Mouse (Mus musculus) thymus, adult 2 months (tissue): ENCODE measurements around the gene Krt14. TPM values are rescaled to one million over a fixed set of nuclear protein-coding genes. Genes with fewer than 3 reads are reported as not detected.

Source experiments
- DNase-seq: peaks from one replicate; pipeline ENCODE4 v3.0.0; 2021
- H3K27ac ChIP-seq: fragments of 200-500 bp; 2 replicates; pipeline ENCODE4 v1.5.1; 2012; ENCODE audit warnings: low read length, control low read depth; ENCODE audit not compliant: control insufficient read depth, insufficient read depth
- H3K27me3 ChIP-seq: fragments of 200-500 bp; 2 replicates; pipeline ENCODE4 v1.6.1; 2012; ENCODE audit warnings: mild to moderate bottlenecking, low read length, moderate library complexity, mixed read lengths; ENCODE audit not compliant: control insufficient read depth, insufficient read depth
- H3K36me3 ChIP-seq: fragments of 200-500 bp; 2 replicates; pipeline ENCODE4 v1.6.1; 2012; ENCODE audit warnings: mild to moderate bottlenecking, low read length, moderate library complexity; ENCODE audit not compliant: control insufficient read depth, insufficient read depth
- H3K4me1 ChIP-seq: fragments of 200-500 bp; replicated peaks from 2 replicates; pipeline ENCODE4 v1.6.1; 2012; ENCODE audit warnings: low read length; ENCODE audit not compliant: control insufficient read depth, insufficient read depth
- H3K4me3 ChIP-seq: fragments of 200-500 bp; 2 replicates; pipeline ENCODE4 v1.5.1; 2012; ENCODE audit warnings: mild to moderate bottlenecking, low read length, control low read depth, moderate library complexity; ENCODE audit not compliant: control insufficient read depth, insufficient read depth
- CTCF ChIP-seq: fragments of 200-500 bp; IDR thresholded peaks from 2 replicates; pipeline ENCODE4 v1.5.1; 2012; ENCODE audit warnings: mild to moderate bottlenecking, control low read depth, low read length, moderate library complexity, borderline replicate concordance; ENCODE audit not compliant: control insufficient read depth, poor library complexity, insufficient read depth; ENCODE audit errors: extremely low read depth
- POLR2A ChIP-seq: fragments of 200-500 bp; IDR thresholded peaks from 2 replicates; pipeline ENCODE4 v1.6.1; 2012; ENCODE audit warnings: mild to moderate bottlenecking, low read length, control low read depth, moderate library complexity; ENCODE audit not compliant: control insufficient read depth, poor library complexity, insufficient read depth; ENCODE audit errors: extremely low read depth
- WGBS: fragments of 180-500 bp; shearing (Covaris S2); methylation state at CpG from one replicate; pipeline ENCODE4 v1.1.7; 2018; 5-methylcytosine and 5-hydroxymethylcytosine counted together
- polyA plus RNA-seq: library from polyadenylated mRNA; depleted of rRNA; stranded (reverse); fragments of >200 nt; gene quantifications from 2 replicates; pipeline ENCODE4 v1.2.3, GENCODE M21; 2012; rRNA removed

Gene Krt14
- polyA plus RNA-seq, 1 experiment: 80.7 TPM

DNA sequence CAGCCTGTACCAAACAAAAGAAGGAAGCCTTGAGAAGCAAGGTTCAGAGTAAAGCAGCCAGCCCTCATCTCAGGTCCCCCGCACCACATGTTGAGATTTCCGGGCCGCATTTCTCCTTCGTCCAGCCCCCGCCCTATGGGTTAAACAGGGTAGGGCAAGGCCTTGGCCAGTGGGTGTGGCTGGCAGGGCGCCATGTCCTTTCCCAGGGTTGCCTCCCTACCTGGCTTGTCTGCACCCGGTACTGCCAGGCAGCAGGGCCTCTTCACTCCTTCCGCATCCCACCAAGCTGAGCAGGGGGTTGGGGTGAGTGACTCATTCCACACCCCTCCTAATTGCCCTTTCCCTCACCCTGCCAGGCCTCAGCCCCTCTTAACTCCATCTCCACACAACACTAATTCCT, 39.3 kb downstream of the Krt14 start:
- WGBS: 81% methylated on average over 8 of the region's 8 CpGs
- H3K27me3 ChIP-seq: no peaks in the 10 kb centered on the region
- H3K36me3 ChIP-seq: no peaks in the 10 kb centered on the region
- no peak for TF ChIP-seq CTCF
- no peak for TF ChIP-seq POLR2A
- H3K4me3 ChIP-seq: no peak overlapping the region
- no peaks in the 10 kb centered on the region for H3K4me1 ChIP-seq
- H3K27ac ChIP-seq: no peak overlapping the region
- no peak for DNase-seq

DNA sequence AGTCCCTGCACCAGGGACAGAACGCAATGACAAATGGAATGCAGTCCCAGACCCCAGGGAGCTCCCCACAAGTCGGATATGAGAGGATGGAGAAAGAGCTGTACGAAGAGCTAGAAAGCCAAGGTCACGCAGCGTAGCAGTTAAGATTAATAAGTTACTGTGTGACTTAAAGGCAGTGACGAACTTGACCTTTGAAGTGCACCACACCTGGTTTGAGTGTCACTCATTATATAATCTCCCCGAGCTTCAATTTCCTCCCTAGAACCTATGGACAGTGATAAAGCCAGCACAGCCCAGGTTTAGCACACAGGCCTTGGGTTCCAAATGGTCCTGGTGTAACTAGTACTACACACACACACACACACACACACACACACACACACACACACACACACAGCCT, 43.0 kb downstream of the Krt14 start:
- H3K4me3 ChIP-seq: no peak overlapping the region
- H3K27me3 ChIP-seq: no peaks in the 10 kb centered on the region
- 69% methylated on average over 7 of the region's 7 CpGs for WGBS
- no peaks in the 10 kb centered on the region for H3K36me3 ChIP-seq
- no peak for DNase-seq
- H3K4me1 ChIP-seq: no peaks in the 10 kb centered on the region
- no peak for TF ChIP-seq CTCF
- no peak for TF ChIP-seq POLR2A
- H3K27ac ChIP-seq: no peak overlapping the region

DNA sequence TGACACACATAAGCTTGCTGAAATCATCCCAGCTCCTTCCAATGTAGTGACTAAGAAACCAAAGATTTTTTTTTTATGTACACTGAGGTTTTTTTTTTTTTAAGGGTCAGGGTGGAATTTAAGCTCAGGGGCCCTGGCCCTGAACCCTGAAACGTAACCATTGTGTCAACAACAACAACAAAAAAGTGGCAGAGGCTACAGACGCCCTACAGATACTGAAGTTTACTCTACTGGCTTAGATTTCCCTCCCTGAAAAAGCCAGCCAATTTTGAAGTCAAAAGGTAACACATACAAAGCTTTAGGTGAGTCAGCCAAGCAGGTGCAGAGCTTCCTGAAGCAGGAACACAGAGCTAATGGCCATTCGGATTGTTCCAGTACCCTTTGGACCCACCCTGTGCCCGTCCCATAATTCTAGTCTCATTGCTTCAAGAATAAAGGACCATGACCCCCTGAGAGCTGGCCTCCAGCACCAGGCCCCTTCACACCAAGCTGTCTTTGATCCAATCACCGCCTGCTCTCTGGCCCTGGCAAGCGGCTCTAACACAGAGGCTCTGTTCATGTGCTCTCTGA, 49.4 kb downstream of the Krt14 start:
- no peaks in the 10 kb centered on the region for H3K36me3 ChIP-seq
- H3K27me3 ChIP-seq: no peaks in the 10 kb centered on the region
- H3K4me3 ChIP-seq: no peak overlapping the region
- 82% methylated on average over 6 of the region's 6 CpGs for WGBS
- TF ChIP-seq CTCF (no peak), POLR2A (no peak)
- H3K4me1 ChIP-seq: no peaks in the 10 kb centered on the region
- no peak for DNase-seq
- no peak overlapping the region for H3K27ac ChIP-seq

DNA sequence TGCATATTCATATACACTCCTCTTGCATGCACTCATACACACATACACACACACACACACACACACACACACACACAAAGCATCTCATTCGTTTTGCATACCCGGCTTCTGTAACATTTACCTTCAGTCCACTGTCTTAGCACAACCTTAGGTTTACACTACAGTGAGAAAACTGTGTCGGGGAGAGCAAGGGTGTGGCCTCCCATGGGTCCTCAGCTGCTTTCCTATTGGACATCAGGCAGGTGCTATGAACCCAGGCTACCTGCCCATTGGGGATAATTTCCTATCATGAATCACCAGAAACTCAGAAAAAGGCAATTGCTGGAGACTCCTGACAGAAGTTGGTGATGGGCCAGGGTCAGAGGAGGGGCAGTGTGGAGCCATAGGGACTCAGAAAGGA, 50.0 kb downstream of the Krt14 start:
- no peak for DNase-seq
- H3K27ac ChIP-seq: no peak overlapping the region
- H3K4me1 ChIP-seq: no peaks in the 10 kb centered on the region
- no peak overlapping the region for H3K4me3 ChIP-seq
- no peaks in the 10 kb centered on the region for H3K36me3 ChIP-seq
- H3K27me3 ChIP-seq: no peaks in the 10 kb centered on the region
- TF ChIP-seq POLR2A: no peak
- TF ChIP-seq CTCF: no peak
- WGBS: 87% methylated on average over 3 of the region's 3 CpGs

DNA sequence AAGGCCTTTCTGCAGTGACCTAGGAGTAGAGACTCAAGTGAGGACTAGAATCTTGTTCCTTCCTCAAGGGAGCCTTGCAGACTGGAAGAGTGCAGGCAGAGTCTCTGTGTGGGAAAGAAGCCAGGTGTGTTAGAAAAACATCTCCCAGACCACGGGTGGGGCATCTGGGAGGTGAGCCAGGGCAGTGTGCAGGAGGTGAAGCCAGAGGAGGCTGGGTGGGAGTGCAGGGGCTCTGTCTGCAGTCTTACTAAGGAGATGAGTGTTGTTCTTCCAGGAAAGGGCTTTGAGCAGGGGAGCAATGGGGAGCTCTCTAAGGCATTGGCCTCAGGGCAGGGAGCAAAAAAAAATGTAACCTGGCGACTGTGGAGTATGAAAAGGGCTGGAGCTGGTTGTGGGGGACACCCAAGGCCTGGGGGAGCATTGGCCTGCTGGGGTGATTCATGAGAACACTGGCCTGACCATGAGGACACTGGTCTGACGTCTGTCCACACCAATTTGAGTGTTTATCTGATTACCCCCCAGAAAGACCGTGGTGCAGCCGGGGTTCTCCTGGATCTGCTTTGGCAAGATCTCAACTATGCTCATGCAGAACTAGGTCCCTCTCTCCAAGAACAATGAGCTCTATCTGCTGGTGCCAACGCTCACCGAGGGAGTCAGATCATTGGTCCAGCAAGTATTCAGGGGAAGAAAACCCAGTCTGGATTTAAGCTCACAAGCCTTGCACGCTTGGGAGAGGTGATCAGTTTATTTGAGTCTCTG, 51.7 kb downstream of the Krt14 start:
- Histone ChIP-seq H3K27ac (no peak overlapping the region), H3K4me1 (no peaks in the 10 kb centered on the region), H3K27me3 (no peaks in the 10 kb centered on the region), H3K4me3 (no peak overlapping the region), H3K36me3 (no peaks in the 10 kb centered on the region)
- WGBS: 78% methylated on average over 8 of the region's 8 CpGs
- TF ChIP-seq POLR2A: no peak
- no peak for TF ChIP-seq CTCF
- no peak for DNase-seq

Other genes starting within 250 kb of the Krt14 start
- not detected in 2 replicates for gene Krtap29-1, start 228.5 kb downstream of the Krt14 start, polyA plus RNA-seq
- gene Krtap16-1, start 221.0 kb downstream of the Krt14 start, polyA plus RNA-seq: not detected in 2 replicates
- gene Krtap17-1, start 213.6 kb downstream of the Krt14 start, polyA plus RNA-seq: 0.31 and 0.43 TPM in 2 replicates
- gene Krt33a, start 191.3 kb downstream of the Krt14 start, polyA plus RNA-seq: 0.11 and 0.14 TPM in 2 replicates
- gene Krt33b, start 177.7 kb downstream of the Krt14 start, polyA plus RNA-seq: 0.44 TPM in 1 of 2 replicates, not detected in the other
- gene Krt34, start 166.0 kb downstream of the Krt14 start, polyA plus RNA-seq: not detected in 2 replicates
- 0.15 and 0.23 TPM in 2 replicates for gene Krt31, start 157.0 kb downstream of the Krt14 start, polyA plus RNA-seq
- gene Krt32, start 119.3 kb downstream of the Krt14 start, polyA plus RNA-seq: 0.18 and 0.30 TPM in 2 replicates
- 0.13 and 0.20 TPM in 2 replicates for gene Krt35, start 111.3 kb downstream of the Krt14 start, polyA plus RNA-seq
- gene Krt36, start 101.9 kb downstream of the Krt14 start, polyA plus RNA-seq: 0.79 and 0.90 TPM in 2 replicates
- gene Krt13, start 86.0 kb downstream of the Krt14 start, polyA plus RNA-seq: 0.92 and 0.98 TPM in 2 replicates
- 0.85 and 1.1 TPM in 2 replicates for gene Krt15, start 71.6 kb downstream of the Krt14 start, polyA plus RNA-seq
- gene Krt19, start 58.9 kb downstream of the Krt14 start, polyA plus RNA-seq: 8.7 and 13.0 TPM in 2 replicates
- gene Krt9, start 14.3 kb downstream of the Krt14 start, polyA plus RNA-seq: 0.31 and 0.42 TPM in 2 replicates
- 4.1 and 4.8 TPM in 2 replicates for gene Krt16, start 41.4 kb upstream of the Krt14 start, polyA plus RNA-seq
- 238 and 276 TPM in 2 replicates for gene Krt17, start 53.5 kb upstream of the Krt14 start, polyA plus RNA-seq
- gene Krt42, start 62.3 kb upstream of the Krt14 start, polyA plus RNA-seq: 0.31 and 0.97 TPM in 2 replicates
- 117 and 131 TPM in 2 replicates for gene Eif1, start 112.3 kb upstream of the Krt14 start, polyA plus RNA-seq
- 2.0 and 2.4 TPM in 2 replicates for gene Gast, start 126.9 kb upstream of the Krt14 start, polyA plus RNA-seq
- 7.7 and 8.6 TPM in 2 replicates for gene Hap1, start 148.6 kb upstream of the Krt14 start, polyA plus RNA-seq
- gene Jup, start 190.2 kb upstream of the Krt14 start, polyA plus RNA-seq: 220 and 221 TPM in 2 replicates
- 22.3 and 23.6 TPM in 2 replicates for gene P3h4, start 207.3 kb upstream of the Krt14 start, polyA plus RNA-seq
- gene Fkbp10, start 208.1 kb upstream of the Krt14 start, polyA plus RNA-seq: 7.8 and 9.5 TPM in 2 replicates
- gene Nt5c3b, start 234.3 kb upstream of the Krt14 start, polyA plus RNA-seq: 129 and 136 TPM in 2 replicates
- 0.58 and 0.66 TPM in 2 replicates for gene Klhl10, start 234.4 kb upstream of the Krt14 start, polyA plus RNA-seq